Mouse (Mus musculus) layer of hippocampus, adult 18-20 months (tissue): ENCODE results near the gene Arnt2. TPM values are rescaled to one million over a fixed set of nuclear protein-coding genes. Genes with fewer than 3 reads are reported as not detected.
A peak's percentile ranks its signal among the peaks of the same experiment; 100 is the strongest.

Experiments
- DNase-seq, 2 experiments: peaks; one replicate each; pipeline ENCODE4 v3.0.0; 2022; ENCODE audit warnings: low spot score in 2 of 2
- total RNA-seq, 2 experiments: library from RNA; stranded (reverse); gene quantifications; 2 replicates each; pipeline ENCODE4 v1.2.3; 2021

Arnt2 gene
- total RNA-seq, 2 experiments from 2014 or later = 158 to 160 TPM

DNA sequence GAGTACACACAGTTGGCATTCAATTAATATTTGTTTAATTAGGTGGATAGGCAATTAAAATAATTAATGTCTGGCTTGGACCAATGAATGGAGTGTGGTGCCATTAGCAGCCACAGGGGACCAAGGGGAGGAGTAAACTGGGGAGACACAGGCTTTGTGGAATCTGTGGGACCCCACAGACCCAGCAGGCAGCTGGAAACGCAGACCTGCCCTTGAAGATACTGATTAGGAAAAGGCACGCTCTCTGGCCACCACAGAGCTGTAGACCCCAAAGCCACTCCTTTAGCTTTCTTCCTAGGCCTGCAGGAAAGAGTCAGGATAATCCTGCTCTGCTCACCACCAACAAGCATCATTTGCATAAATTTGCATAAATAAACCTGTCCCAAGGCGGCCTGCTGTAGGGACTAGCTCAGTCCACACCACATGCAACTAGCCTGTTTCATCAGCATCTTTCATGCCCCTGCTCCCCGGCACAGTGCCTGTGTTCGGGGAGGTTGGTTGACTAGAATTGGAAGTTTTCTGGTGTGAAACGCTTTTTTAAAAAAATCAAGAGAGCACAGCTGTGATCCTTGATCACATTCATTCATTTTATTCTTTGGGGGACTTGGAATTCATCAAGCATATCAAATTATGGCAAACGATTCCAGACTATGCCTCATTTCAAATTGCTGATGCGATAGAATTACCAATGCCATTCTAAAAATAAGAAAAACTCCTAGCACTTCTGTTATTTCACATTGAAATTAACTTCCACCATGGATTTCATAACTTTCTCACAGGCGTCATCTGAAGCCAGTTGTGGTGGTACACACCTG is 8.1 kb downstream of the Arnt2 start:
- DNase-seq = peak in 1 of 2 experiments; percentile 42

DNA sequence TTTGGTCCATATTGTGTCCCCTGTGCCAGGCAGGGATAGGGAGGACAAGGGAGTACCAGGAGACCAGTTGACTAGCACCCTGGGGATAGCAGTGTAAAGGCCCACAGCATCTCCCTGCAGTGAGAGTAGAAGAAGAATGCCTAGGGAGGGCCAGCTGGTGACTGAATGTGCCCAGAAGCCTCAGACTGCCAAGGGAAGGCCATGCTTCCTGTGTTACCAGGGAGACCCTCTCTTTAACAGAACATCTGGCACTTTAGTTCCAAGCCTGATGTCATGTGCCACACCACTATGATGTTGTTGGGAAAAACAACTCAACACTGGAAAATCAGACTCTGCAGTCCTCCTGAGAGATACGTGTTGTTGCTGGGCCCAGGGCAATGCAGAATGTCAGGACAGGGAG is 12.7 kb downstream of the Arnt2 start:
- no peak for DNase-seq

DNA sequence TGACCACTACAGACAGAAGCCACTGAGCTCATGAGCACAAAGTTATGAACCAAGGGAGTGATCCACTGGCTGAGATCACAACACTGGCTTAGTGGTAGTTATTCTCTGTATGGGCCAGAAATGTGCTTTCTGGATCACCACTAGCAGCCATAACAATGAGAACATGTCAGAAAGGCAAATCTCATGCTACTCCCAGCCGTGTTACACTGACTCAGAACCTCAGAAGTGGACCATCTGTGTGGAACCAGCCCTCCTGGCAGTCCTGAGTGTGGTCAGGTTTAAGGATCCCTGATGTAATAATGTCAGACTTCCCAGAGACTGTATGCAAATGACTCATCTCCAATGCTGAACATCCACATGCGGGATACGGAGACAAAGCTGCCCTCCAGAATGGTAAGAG is 13.4 kb downstream of the Arnt2 start:
- no peak for DNase-seq

DNA sequence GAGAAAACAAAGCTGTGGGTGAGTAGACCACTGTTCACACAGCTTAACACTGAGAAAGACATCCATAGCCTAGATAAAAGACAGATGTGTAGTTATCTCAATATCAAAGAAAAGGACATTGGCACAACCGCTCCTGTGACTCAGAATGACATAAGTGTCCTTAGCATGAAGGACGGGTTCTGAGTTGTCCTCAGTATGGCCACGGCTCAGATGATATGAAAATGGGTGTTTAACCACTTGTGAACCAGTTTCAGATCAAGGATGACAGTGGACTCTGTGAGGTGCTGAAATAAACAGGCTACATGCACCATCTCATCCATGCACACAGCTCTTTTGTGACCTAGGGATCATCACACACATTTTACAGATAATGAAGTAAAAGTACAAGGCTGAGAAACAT is 22.1 kb downstream of the Arnt2 start:
- no peak for DNase-seq

DNA sequence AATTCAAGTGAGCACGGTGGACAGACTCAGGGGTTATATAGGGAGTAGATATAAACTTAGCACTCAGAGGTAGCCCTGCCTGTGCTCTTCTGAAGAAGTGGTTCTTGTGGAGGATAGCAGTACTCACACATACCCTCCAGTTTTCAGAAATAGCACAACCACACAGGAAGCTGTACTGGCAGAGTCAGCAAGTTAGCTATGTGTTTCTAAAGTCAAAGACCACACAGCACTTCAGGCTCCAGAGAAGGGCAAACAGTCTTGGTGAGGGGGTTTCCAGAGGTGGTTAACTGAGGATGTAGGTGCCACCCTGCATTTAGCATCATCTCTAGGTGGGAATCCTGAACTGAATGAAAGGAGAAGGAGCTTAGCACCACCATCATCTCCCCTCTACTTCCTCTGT is 23.5 kb downstream of the Arnt2 start:
- no peak for DNase-seq

DNA sequence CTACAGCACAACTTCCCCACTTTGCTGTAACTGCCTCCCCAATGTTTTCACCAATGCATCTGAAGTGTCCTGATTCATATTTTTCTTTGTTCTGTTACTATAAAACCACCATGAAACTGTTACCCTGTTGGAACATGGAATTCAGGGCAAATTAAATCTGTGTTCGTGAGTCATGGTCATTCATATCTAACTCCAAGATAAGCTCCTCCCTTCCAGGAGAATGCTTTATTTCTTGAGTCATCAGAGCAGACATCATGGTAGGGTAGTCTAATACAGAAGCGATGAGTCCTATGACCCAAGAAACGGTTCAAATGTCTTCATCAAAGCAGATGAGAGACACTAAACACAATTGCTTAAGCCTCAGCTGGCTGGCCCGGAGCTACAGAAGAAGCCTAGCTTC is 25.2 kb downstream of the Arnt2 start:
- no peak for DNase-seq

DNA sequence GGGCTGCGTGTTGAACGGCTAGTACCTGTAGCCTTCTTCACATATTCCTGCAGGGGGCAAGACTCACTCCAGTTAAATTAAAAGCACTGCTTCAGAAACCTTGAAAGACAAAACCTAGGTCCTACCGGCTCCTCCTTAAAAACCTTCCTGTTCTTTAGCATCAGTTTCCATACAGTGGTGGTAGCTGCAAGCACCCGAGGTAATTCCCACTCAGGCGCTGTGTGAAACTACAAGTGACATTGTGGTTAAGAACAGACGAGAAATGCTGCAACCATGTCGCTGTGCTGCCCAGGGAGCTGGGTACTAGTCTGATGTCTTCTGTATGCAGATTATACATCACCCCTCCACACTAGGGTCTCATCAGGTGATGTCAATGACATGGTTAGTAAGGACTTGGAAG is 25.9 kb downstream of the Arnt2 start:
- no peak for DNase-seq

DNA sequence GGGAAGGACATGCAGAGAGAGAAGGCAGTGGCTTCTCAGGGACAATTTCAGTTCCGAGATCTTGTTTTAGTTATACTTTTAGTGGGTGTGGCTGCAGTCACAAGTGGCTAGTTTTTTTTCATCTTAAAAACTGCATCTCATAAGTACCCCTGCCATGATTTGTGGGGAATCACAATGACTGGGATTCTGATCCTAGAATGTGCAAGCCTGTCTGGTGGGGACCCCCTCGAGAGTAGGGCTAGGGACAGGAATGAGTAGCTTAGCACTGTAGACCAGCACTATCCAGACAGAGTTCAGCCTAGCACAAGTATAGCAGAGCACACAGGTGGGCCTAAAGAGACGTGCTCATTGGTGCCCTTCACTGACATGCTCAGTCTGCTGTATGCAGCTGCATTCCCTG is 27.6 kb downstream of the Arnt2 start:
- DNase-seq = no peak

DNA sequence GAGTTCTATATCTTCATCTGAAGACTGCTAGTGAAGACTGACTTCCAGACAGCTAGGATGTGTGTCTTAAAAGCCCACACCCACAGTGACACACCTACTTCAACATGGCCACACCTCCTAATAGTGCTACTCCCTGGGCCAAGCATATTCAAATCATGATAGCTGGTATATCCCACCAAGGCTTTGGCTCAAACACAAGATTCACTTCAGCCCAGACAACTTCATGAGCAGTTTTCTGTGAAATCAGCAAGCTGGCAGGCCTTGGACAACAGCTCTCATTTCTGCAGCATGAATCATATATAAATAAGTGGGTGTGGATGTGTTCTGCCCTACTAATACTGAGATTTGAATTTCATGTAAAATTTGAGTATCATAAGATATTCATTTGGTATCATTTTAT is 29.2 kb downstream of the Arnt2 start:
- no peak for DNase-seq

DNA sequence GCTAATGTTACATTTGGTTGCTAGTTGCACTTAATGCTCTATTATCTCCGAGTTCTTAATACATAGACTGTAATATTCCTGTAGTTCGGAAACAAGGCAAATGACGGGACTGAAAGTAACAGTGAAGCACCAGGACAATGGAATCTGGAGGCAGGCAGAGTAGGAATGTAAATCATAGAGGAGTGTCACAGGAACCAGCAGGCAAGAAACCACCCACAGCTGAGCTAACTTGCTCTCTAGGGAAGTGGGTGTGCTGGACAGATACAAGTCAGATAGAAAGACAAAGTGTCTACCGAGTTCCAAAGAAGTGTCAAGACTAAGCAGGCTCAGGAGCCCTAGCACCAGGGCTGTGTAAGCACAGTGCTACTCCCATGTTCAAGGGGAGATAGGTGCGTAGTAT is 32.6 kb downstream of the Arnt2 start:
- no peak for DNase-seq

DNA sequence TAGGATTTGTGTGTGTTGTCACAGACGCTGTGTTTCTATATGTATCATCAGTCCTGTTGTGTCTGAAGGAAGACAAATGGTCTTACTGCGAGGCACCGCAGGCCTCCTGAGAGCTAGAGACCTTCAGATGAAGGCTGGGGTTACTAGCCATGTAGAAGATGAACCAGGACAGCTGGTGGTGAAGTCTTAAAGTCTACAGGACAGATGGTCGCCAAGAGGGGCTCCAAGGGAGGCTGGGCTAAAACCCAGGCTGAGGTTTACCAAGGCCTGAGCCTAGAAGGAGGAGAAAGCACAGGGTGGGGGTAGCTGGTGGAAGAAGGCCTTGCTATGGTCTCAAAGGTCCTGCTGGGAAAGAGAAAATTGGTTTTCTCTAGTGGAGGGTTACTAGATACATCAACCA is 36.3 kb downstream of the Arnt2 start:
- no peak for DNase-seq

DNA sequence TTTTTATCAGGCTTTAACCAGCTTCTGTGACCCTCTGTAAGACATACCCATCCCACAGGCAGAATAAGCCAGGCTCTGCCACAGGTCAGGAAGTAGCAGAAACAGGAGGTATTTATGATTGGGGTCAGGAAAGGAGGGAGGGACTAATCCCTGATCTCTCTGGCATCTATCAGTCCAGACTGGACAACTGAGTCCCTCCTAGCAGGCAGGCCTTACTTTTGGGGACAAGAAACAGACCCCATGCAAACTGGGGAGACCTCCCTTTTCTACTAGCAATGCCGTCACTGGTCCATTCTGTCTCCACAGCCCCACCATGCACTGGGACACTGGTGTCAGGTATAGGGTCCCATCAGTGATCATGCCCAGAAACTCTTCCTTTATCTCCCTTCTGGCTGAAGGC is 37.1 kb downstream of the Arnt2 start:
- DNase-seq = no peak

DNA sequence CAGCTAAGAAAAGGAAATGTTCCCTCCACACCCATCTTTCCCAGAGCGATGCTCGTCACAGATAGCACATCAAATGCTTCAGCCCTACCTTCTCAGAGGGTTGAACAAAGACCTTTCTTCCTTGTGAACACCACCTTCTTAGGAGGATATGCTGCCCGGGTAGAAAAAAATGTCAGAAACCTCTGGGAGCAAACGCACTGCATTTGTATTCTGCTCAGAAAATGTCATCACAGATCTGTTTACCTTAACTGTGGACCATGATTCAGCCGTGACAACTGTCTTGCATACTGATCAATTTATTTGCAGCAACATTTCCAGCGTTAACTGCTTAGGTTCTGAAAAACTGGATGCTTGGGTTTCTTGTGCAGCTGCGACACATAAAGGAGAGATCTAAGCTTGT is 37.7 kb downstream of the Arnt2 start:
- peak in 1 of 2 experiments; percentile 32 for DNase-seq

DNA sequence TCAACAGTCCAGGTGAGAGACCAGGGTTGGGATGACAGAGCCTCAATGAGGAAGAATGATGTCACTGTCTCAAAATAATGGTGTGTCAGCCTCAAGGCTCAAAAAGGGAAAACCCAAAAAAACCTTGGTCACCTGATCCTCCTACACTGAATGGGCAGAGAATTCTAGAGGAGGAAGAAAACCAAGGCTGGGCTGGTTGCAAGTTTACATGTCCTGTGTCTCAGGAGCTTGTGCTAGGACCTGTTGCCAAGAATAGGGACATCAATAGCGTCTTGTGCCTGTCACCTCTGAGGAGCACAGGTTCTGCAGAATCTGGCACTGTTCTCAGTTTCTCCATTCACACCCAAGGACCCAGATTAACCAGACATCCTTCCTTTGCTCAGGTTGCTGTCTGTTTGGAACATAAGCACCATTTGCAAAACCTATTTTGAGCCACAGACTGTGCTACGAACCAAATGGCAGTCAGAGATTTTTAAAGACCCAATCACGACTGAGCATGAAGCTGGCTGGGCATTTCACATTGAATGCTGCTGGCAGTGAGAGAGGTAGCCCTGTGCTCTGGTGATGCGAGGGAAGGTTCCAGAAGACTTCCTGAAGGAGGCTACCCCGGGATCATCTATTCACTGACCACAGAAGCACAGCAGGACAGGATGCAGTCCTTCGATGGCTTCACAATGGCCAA is 38.9 kb downstream of the Arnt2 start:
- no peak for DNase-seq

DNA sequence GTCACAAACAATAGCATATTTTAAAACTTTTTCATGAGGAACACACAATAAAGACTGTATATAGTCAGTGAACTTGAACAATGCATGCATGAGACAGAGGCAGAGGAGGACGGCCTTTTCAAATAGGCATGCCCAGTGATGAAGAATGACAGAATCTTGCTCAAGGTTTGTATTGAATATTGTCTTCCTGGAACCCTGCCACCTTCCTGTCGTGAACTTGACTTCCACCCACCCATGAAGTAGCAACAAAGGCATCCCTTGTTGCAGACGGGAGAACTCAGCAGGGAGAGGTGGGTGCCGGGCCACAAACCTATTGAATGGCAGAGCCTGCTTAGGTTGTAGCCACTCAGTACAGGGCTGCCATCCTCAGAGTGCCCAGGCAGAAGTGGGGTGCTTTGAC is 43.7 kb downstream of the Arnt2 start:
- no peak for DNase-seq

DNA sequence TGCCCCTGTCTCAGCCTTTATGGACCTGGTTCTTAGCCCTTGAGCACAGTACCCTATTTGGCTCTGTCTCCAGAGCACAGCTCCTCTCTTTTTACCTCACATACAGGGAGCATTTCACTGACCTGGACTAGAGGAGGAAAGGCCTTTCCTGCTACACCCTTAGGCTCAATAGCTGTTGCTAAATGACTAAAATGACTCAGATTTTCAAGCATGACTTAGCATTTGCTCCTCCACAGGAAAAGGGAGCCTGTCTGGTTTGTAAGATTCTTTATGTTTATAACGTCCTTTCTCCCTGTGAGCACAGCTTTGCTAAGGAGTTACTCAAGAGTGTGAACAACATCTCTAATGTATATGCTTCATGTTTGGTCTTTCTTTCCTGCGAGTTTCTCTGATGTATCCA is 47.3 kb downstream of the Arnt2 start:
- no peak for DNase-seq

DNA sequence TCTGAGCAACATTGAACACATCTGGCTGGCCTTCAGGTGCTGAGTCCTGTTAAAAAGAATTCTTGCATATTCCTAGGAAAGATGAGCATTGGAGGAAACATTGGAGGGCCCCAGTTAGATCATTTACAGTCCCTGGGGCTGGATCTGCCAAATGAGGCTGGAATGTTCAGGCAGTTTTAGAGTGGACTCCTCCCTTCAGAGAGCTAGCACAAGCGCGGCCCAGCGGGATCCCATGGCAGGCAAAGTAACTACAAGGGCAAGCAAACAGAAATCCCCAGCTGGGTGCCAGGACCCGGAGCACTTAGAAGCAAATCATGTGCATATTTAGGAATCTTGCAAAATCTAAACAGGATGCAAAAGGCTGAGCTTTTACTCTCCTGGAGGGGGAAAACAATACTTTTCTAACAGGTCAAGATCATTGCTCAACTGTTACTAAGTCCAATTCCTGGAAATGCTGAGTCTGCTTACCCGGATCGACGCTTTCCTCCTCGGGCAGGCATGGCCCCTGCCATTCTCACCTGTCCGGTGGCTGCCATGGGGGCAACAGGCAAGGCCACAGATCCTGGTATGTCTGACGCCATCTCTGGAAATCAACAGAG is 48.8 kb downstream of the Arnt2 start:
- no peak for DNase-seq

DNA sequence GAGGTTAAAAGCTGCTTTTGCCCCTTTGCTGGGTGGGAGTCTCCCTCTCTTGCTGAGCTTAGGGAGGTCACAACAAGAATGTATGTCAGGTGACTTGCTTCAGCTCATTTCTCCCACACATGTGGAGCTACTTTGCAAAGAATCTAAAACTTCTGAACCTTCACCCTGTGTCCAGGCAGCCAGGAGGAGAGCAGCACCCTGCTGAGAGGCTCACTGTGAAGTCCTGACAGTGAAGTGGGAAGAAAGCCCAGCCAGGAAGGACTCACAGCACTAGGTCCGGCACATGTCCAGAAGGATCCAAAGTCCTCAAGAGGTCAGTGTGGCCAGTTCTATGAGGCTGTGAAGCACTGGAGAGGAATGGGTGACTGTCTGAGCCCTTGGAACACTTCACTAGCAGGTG is 51.5 kb downstream of the Arnt2 start:
- no peak for DNase-seq

DNA sequence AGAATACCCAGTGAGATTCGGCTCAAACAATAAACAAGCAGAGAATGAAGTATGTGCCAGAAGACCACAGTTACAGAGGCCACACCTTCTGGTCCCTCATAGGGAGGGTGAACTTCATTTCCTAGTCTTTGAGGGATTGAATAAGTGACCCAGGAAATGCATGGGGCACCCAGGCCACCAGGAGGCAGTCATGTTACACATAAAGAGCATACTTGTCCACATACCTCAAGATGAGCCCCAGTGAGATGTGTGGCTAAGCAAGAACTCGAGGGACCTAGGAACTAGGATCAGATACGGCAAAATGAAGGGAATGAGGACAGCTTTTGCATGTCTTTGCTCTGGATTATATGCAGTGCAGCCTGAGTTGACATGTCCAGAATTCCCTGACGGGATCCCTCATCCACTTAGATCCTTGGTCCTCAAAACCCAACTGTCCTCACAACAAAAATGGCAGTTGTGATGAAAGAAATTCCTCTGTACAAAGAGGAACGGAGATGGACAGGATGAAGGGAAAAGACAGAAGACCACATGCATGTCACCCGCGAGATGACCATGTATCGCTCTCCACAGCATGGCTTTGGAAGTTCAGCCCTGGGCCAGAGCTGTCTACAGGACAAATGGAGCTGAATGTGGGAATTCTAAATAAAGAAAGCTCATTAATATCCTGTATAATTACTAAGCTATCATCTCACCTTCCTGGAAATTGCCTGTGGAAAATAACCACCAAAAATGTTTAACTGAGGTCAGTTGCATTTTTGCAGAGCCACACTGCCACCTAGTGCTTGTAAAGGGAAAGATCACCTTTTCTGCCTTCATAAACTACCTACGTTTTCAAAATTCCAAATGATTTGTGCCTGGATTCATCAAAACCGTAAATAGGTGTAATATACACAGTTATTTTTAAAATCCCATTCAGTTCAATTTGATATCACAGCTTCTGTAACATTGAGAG is 54.1 kb downstream of the Arnt2 start:
- DNase-seq = peak; percentile 47 to 85

DNA sequence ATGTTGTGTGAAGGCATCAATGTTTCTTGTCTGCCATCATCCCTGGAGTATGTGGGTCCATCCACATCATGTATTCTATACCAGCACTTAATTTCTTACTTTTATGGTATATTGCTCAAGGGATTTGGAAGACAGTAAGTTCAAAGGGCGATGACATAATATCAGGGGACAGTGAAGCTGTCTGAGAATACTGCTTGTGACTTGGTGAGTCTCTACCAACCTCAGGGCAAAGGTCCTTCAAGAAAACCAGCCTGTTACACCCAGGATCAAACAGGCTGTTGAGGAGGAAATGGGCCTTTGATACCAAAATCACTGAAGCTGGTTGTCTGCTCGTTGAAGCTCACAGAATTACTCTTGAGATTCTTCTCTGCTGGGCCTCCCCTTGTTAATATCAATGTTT is 55.1 kb downstream of the Arnt2 start:
- DNase-seq = no peak

DNA sequence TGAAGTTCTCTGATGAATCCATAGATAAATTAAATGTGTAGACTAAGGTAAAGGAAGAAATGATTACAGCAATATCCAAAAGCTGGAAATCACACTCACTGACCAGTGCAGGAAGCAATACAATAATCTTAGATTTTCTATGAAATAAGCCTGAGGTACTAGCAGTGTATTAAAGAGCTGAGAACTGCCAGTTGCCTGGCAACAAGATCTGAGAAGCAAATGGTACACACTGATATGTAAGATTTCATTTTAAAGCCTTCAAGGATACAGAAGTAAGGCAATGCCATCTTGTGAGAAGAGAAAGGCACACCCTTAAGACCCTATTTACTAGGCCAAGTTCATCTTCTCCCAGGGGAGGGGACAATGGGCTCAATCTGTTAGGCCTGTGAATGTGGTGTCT is 59.4 kb downstream of the Arnt2 start:
- DNase-seq = no peak
